8 mouse cellular contexts compared by ENCODE assay signal in genomic region chr2:38927115-38927979, GRCm38 (mm10). TPM values are rescaled to one million over a fixed set of nuclear protein-coding genes. Genes with fewer than 3 reads are reported as not detected.
DNase-seq lines count a peak whose midpoint lies in the region; ATAC-seq lines count a peak whose summit lies in the region.

Gene Nr6a1 (minus strand): TSS chr2:38927688.

- H3K4me3 ChIP-seq in forebrain, embryonic 12.5 days (replicated peaks): peak within 1 kb of the TSS; percentile 37
- peak within 1 kb of the TSS; percentile 93 for H3K4me3 ChIP-seq in hindbrain, embryonic 10.5 days
- peak within 1 kb of the TSS; percentile 43 for H3K4me3 ChIP-seq in macrophage (ENCODE audit: inconsistent target)

- H3K27me3 ChIP-seq in forebrain, embryonic 12.5 days: peaks cover 25% of the 10 kb centered on the region
- H3K27me3 ChIP-seq in hindbrain, embryonic 10.5 days (ENCODE audit: insufficient read depth, poor library complexity, severe bottlenecking): peaks cover 13% of the 10 kb centered on the region

- no peaks in the 10 kb centered on the region for H3K9me3 ChIP-seq in forebrain, embryonic 12.5 days
- no peaks in the 10 kb centered on the region for H3K9me3 ChIP-seq in hindbrain, embryonic 10.5 days

- ATAC-seq in forebrain, embryonic 12.5 days (ENCODE audit: low FRiP score): peak; percentile 28
- no peak for ATAC-seq in activated CD4-positive, CD25-positive, alpha-beta regulatory T cell, adult 4 months

- 10% methylated on average over 16 of the region's 19 CpGs for WGBS in forebrain, embryonic 12.5 days
- 12% methylated on average over 19 of the region's 19 CpGs for WGBS in hindbrain, embryonic 10.5 days
- 10% methylated on average over 10 of the region's 19 CpGs for WGBS in macrophage (ENCODE audit: missing documents)

- H3K4me1 ChIP-seq in forebrain, embryonic 12.5 days: peaks cover 27% of the 10 kb centered on the region
- H3K4me1 ChIP-seq in hindbrain, embryonic 10.5 days (replicated peaks): peaks cover 48% of the 10 kb centered on the region

- H3K36me3 ChIP-seq in forebrain, embryonic 12.5 days (replicated peaks): no peaks in the 10 kb centered on the region
- no peaks in the 10 kb centered on the region for H3K36me3 ChIP-seq in hindbrain, embryonic 10.5 days
- H3K36me3 ChIP-seq in macrophage (ENCODE audit: inconsistent target): no peaks in the 10 kb centered on the region

- H3K9ac ChIP-seq in forebrain, embryonic 12.5 days: peak within 1 kb of the TSS; percentile 21; the same call in 1 of the 2 replicates

- H3K79me2 ChIP-seq in macrophage (ENCODE audit: inconsistent target): no peaks in the 10 kb centered on the region

- no peak within 1 kb of the TSS for H3K27ac ChIP-seq in forebrain, embryonic 12.5 days
- peak within 1 kb of the TSS; percentile 91 for H3K27ac ChIP-seq in hindbrain, embryonic 10.5 days
- peak within 1 kb of the TSS; percentile 52 for H3K27ac ChIP-seq in macrophage

- peak within 1 kb of the TSS; percentile 98 for H3K4me2 ChIP-seq in forebrain, embryonic 12.5 days

- peak; percentile 93 for DNase-seq in NIH3T3 (ENCODE audit: low read depth)
- DNase-seq in cerebellum, adult 11-12 months: peak; percentile 54
- DNase-seq in hindbrain, embryonic 10.5 days (ENCODE audit: low spot score): peak; percentile 82
- peak; percentile 46 to 54 for DNase-seq in layer of hippocampus, postnatal 36 days
- peak; percentile 33 to 67 for DNase-seq in right cerebral cortex, adult 2 months (ENCODE audit: low spot score in 2 of 2)

RNA-seq across cellular contexts. Expression of gene Nr6a1, which starts in this region (rescaled TPM):
- polyA plus RNA-seq in forebrain, embryonic 12.5 days (2016; fragmentation: Nextera tagmentation; extraction: Ambion mirVana): 1.7 and 2.7 TPM in 2 replicates
- 5.1 and 12.6 TPM in 2 replicates for polyA plus RNA-seq in hindbrain, embryonic 10.5 days (2016; fragmentation: Nextera tagmentation; extraction: Ambion mirVana)
- 1 to 10 TPM; 5.3 to 8.0 TPM for total RNA-seq in layer of hippocampus, postnatal 36 days (2021)
- total RNA-seq in macrophage (2018; cell fraction: chromatin; rRNA removed): 10 to 100 TPM in 22 of 26 experiments, 1 to 10 TPM in 4; 6.7 to 31.8 (median 16.7) TPM
- 1 to 10 TPM in 21 of 26 experiments, under 1 TPM in 5; 0.54 to 2.1 (median 1.6) TPM for total RNA-seq in macrophage (2018; cell fraction: cytosol; rRNA removed)
- 10 to 100 TPM in 12 of 26 experiments, 1 to 10 TPM in 14; 4.3 to 20.5 (median 9.1) TPM for total RNA-seq in macrophage (2018; cell fraction: nucleus; rRNA removed)
- 1.0 to 1.4 TPM (median 1.3 TPM) in 3 replicates for polyA plus RNA-seq in macrophage (2018)
- under 1 TPM; 0.37 to 0.40 TPM for polyA plus RNA-seq in activated CD4-positive, CD25-positive, alpha-beta regulatory T cell, adult 4 months (2017; shearing (Covaris generic))

Comparison
In these comparisons a context has a peak if more than half of its experiments do, and no peak if none do; other contexts are left out.
1. H3K4me3 ChIP-seq: peak in every context shown above with its lines; median percentile 93 in hindbrain, embryonic 10.5 days; 43 in macrophage; 37 in forebrain, embryonic 12.5 days.